Mouse (Mus musculus): Measurements from ENCODE around the gene Lpar3.

Gene Lpar3

DNA sequence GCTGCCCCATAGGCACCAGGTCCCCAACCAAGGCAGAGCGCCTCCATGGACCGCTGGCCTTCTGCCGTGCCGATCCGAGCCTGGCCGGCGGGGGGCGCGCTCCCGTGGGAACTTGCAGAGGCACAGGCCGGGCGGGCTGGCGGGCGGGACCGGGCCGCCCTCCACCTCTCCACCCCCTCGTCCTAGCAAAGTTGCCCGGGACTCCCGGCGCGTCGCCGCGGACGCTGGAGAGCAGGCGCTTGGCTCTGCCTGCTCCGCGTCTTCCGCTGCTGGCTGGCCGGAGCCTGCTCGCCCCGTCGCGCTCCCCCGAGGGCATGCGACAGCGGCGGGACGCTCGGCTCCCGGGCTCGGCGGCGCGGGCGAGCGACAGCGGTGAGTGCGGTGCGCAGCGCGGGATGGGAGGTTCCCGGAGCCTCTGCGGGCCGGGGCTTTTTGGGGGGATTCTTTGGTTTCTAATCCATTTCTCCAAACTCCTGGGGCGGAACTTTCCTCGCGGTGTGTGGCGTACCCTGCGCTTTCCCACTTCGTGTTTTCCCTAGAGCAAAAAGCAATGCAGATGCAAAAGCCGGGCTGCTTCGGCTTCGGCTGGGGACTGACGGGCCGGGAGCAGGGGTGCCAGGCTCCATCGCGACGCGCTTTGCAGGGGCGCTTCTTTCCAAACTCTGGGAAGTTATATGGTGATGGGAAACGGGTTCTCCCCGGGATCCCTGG is at the start of gene Lpar3:
TSS of gene Lpar3 (plus strand) at position 188 of the 711 bp plus-strand sequence.
- in situ Hi-C loops (cut with MboI; ENCODE audit: low pct_unique_long_range_greater_than_20kb in 1 of 2, low sequenced_read_pairs in 2 of 2, unreplicated experiment in 1 of 2) = no loop called here

GRCm38 (mm10) chr3:146173030-146173429 is 47.7 kb upstream of the Lpar3 start:
- in situ Hi-C loops (cut with MboI; ENCODE audit: low pct_unique_long_range_greater_than_20kb in 1 of 2, low sequenced_read_pairs in 2 of 2, unreplicated experiment in 1 of 2) = loop anchor here (10.0 kb wide), 2 partner anchors 68 to 218 kb away; partner anchors contain the start of gene Wdr63 (in 1 of the 2)

DNA sequence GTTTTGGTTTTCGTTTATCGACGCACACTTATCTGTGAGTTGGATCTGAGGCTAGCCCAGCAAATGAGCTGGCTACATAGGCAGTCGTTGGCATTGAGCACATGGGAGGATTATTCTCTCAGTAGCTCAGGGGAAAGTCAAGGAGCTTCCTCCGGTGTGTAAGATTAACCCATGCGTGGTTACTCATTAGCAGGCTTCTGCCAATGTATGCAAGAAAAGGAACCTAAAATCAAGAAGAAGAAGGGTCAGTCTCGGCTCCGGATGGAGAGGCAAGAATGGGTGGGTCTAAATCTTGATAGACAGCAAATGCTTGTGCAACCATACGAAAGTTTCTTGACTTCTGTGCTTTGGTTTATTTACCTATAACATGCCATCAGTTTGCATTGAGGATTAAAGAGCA is 46.5 kb upstream of the Lpar3 start:
- in situ Hi-C loops (cut with MboI; ENCODE audit: low pct_unique_long_range_greater_than_20kb in 1 of 2, low sequenced_read_pairs in 2 of 2, unreplicated experiment in 1 of 2) = loop anchor here (10.0 kb wide), 2 partner anchors 69 to 219 kb away; partner anchors contain the start of gene Wdr63 (in 1 of the 2)

GRCm38 (mm10) chr3:146177295-146177694 is 43.5 kb upstream of the Lpar3 start:
- in situ Hi-C loops (cut with MboI; ENCODE audit: low pct_unique_long_range_greater_than_20kb in 1 of 2, low sequenced_read_pairs in 2 of 2, unreplicated experiment in 1 of 2) = loop anchor here (5.0 to 25.0 kb wide), 5 partner anchors 72 to 765 kb away; partner anchors contain the start of gene Wdr63 (in 1 of the 2)

GRCm38 (mm10) chr3:146177748-146178582 is 42.8 kb upstream of the Lpar3 start:
- in situ Hi-C loops (cut with MboI; ENCODE audit: low pct_unique_long_range_greater_than_20kb in 1 of 2, low sequenced_read_pairs in 2 of 2, unreplicated experiment in 1 of 2) = loop anchor here (5.0 to 25.0 kb wide), 5 partner anchors 73 to 766 kb away; partner anchors contain the start of gene Wdr63 (in 1 of the 2)

- in situ Hi-C loops (cut with MboI; ENCODE audit: low pct_unique_long_range_greater_than_20kb in 1 of 2, low sequenced_read_pairs in 2 of 2, unreplicated experiment in 1 of 2) = loop anchor here (5.0 to 25.0 kb wide), 5 partner anchors 123 to 768 kb away; no protein-coding TSS in a partner anchor
These were observed 40.4 kb upstream of the Lpar3 start for GRCm38 (mm10) chr3:146180341-146180740.

DNA sequence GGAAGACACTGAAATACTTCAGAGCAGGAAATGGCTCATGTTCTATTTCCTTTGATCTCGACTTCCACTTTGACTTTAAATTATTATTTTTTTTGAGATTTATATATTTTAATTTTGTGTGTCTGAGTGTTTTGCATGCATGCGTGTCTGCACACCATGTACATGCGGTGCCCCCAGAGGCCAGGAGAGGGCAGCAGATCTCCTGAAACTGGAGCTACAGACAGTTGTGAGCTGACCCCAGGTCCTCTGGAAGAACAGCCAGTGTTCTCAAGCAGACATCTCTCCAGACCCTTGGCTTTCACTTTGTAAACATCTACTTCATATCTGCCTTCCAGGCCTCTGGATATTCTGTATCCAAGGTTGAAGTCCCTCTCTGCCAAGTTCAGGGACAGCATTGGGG is 39.8 kb upstream of the Lpar3 start:
- in situ Hi-C loops (cut with MboI; ENCODE audit: low pct_unique_long_range_greater_than_20kb in 1 of 2, low sequenced_read_pairs in 2 of 2, unreplicated experiment in 1 of 2) = loop anchor here (5.0 to 25.0 kb wide), 5 partner anchors 124 to 769 kb away; no protein-coding TSS in a partner anchor

- in situ Hi-C loops (cut with MboI; ENCODE audit: low pct_unique_long_range_greater_than_20kb in 1 of 2, low sequenced_read_pairs in 2 of 2, unreplicated experiment in 1 of 2) = loop anchor here (5.0 to 25.0 kb wide), 5 partner anchors 128 to 773 kb away; no protein-coding TSS in a partner anchor
These were observed 35.6 kb upstream of the Lpar3 start for GRCm38 (mm10) chr3:146184992-146185657.

DNA sequence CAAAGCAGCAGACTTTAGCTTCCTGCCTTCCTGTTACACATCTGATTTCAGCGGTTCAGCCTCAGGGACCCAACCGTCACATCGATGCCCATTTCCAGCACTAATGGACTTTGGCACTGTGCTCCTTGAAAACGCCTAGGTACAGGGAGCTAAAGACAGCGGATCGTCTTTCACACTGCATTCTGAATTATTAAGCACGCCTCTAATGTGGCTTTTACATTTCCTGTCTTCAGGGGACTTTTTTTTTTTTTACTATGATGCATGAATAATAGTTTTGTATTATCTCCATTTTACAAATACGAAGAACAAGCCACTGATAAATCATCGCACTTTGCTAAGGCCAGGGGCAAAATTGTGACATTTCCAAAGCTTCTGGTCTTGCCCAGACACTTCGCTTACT is 34.7 kb upstream of the Lpar3 start:
- in situ Hi-C loops (cut with MboI; ENCODE audit: low pct_unique_long_range_greater_than_20kb in 1 of 2, low sequenced_read_pairs in 2 of 2, unreplicated experiment in 1 of 2) = loop anchor here (10.0 to 25.0 kb wide), 3 partner anchors 159 to 774 kb away; no protein-coding TSS in a partner anchor

DNA sequence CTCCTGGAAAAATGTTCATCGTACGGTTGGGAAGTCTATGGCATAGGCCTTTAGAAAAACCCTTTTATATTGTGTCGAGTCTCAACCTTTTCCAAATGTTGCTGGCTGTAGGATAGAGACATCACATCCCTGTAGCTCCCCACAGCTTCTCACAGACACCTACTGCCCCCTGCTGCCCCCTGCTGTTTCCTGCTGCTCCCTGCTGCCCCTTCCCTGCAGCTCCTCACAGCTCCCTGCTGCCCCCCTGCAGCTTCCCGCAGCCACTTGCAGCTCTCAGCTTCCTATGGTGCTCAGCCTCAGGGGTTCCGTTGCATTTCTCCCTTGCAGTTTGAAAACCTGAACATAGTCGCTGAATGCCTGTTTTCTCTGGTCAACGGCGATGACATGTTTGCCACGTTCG is 30.8 kb upstream of the Lpar3 start:
- in situ Hi-C loops (cut with MboI; ENCODE audit: low pct_unique_long_range_greater_than_20kb in 1 of 2, low sequenced_read_pairs in 2 of 2, unreplicated experiment in 1 of 2) = loop anchor here (10.0 to 25.0 kb wide), 3 partner anchors 155 to 778 kb away; no protein-coding TSS in a partner anchor

GRCm38 (mm10) chr3:146192507-146192906 is 28.3 kb upstream of the Lpar3 start:
- in situ Hi-C loops (cut with MboI; ENCODE audit: low pct_unique_long_range_greater_than_20kb in 1 of 2, low sequenced_read_pairs in 2 of 2, unreplicated experiment in 1 of 2) = loop anchor here in 1 of 2 experiments (25.0 kb wide), 2 partner anchors 745 to 780 kb away; no protein-coding TSS in a partner anchor

- in situ Hi-C loops (cut with MboI; ENCODE audit: low pct_unique_long_range_greater_than_20kb in 1 of 2, low sequenced_read_pairs in 2 of 2, unreplicated experiment in 1 of 2) = loop anchor here in 1 of 2 experiments (25.0 kb wide), 2 partner anchors 742 to 783 kb away; no protein-coding TSS in a partner anchor
These were observed 25.6 kb upstream of the Lpar3 start for GRCm38 (mm10) chr3:146195153-146195552.

DNA sequence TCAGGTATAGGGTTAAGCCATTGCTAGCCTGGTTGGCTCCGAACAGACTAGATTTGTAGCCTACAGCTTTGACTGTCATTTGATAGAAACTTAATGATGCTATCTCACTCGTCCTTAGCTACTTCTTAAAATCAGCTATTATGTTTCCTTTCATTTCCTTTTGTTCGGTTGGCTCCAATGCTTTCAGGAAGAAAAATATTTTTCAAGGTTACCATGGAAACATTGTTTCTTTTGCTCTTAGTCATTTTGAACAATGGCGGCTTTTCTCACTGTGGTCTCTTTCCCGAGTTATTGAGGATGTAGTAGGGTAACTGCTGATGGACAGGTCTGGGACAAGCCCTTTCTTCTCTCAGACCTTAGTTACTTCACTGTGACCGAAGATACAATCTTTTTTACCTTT is 24.5 kb upstream of the Lpar3 start:
- in situ Hi-C loops (cut with MboI; ENCODE audit: low pct_unique_long_range_greater_than_20kb in 1 of 2, low sequenced_read_pairs in 2 of 2, unreplicated experiment in 1 of 2) = loop anchor here in 1 of 2 experiments (25.0 kb wide), 2 partner anchors 741 to 784 kb away; no protein-coding TSS in a partner anchor

DNA sequence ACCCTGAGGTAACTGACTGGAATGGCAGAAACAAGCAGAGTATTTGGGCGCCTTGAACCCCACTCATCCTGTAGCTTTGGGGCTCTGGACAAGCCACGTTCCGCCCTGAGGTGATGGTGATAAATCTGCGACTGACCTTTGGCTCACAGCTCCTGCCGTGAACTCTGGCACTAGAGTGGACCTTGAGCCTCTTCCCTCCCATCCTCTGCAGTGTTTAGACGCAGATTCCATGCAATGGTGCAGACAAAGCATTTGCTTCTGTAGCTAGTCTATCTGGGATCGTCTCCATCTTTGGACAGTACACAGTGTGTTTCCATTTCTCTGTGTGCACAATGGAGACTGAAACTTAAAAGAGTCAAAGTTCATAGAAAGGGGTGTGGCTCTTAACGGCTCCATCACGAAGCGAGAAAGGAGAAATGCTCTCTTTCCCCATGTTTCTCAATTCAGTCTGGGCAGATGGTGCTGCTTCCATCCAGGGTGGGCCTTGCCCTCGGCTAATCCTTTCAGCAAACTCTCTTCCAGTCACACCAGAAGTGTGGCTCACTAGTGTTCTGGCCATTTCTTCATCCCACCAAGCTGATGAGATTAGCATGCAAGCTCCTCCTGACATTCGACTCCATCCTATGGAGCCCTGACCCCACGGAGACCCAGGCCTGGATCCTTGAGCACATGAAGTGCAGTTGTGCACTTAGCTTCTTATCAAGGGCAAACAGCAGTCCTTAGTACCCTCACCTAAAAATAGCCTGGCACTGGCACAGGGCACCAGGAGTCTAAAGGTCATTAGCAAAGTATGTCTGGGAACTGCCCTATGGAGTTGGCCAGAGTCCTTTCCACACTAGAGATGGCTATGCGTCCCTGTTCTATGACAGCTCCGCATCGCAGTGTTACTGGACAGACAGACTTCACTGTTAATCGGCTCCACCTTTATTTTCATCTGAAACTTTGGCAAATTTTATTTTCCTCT is 23.7 kb upstream of the Lpar3 start:
- in situ Hi-C loops (cut with MboI; ENCODE audit: low pct_unique_long_range_greater_than_20kb in 1 of 2, low sequenced_read_pairs in 2 of 2, unreplicated experiment in 1 of 2) = loop anchor here in 1 of 2 experiments (25.0 kb wide), 2 partner anchors 740 to 785 kb away; no protein-coding TSS in a partner anchor

- in situ Hi-C loops (cut with MboI; ENCODE audit: low pct_unique_long_range_greater_than_20kb in 1 of 2, low sequenced_read_pairs in 2 of 2, unreplicated experiment in 1 of 2) = loop anchor here in 1 of 2 experiments (25.0 kb wide), 2 partner anchors 740 to 785 kb away; no protein-coding TSS in a partner anchor
These were observed 23.0 kb upstream of the Lpar3 start for GRCm38 (mm10) chr3:146197785-146198184.

DNA sequence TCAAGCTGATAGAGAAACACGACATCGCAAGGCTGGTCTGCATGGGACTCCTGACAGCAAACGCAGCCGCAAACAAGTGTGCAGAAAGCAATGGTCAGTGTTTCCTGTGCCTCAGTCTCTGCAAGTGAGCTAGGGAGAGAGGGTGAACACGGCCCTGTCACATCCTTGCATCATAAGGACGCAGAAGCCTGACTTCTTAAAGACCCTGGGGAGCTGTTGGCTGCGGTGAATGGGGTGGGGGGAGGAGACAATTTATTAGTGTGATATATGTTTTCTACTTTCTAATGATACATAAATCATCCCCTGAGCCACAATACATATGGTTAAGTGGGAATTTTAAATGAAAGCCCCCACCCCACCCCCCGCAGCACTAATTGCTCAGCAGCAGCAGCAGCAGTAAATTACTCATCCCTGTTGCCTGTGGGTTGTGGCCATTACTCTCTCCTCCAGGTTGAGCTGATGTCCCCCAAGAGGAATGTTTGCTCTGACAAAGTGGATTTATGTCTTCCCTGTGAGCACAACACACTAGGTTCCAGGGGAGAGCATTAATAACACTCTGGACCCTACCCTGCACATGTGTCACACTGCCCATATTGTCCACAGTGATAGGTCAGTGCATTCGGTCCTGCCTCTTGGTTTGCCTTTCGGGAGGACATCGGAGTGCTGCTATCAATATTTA is 21.8 kb upstream of the Lpar3 start:
- in situ Hi-C loops (cut with MboI; ENCODE audit: low pct_unique_long_range_greater_than_20kb in 1 of 2, low sequenced_read_pairs in 2 of 2, unreplicated experiment in 1 of 2) = loop anchor here in 1 of 2 experiments (25.0 kb wide), 2 partner anchors 738 to 787 kb away; no protein-coding TSS in a partner anchor

Data from mouse embryonic stem cell (cell line).